In the genomic region with DNA sequence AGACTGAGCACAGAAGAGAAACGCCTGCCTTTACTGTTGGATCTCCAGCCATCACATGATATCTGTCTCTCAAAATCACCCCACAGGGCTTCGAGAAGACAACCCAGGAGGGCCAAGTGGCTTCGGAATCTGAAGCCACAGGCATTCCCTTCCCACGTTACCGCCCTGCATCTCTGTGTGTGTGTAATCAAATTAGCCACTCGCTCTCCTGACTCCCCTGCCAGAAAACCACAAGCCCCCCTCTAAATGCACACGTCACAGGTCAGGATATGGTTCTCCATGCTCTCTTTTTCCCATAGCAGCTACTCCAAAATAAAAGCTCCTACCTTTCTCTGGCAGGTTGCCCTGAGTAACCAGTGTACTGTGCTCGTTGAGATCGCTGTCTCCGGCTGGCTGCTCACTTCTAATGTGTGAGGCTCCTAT, we compare ENCODE assay signal across 8 mouse cellular contexts. TPM values are rescaled to one million over a fixed set of nuclear protein-coding genes. Genes with fewer than 3 reads are reported as not detected.
DNase-seq lines count a peak whose midpoint lies in the region; ATAC-seq and TF ChIP-seq lines count a peak whose summit lies in the region.

No protein-coding gene starts in this region.

- no peak for TF ChIP-seq CTCF in gastrocnemius, adult 2 months (IDR thresholded peaks at IDR 0.05)

- WGBS in midbrain, embryonic 16.5 days = 14% methylated on average over 10 of the region's 10 CpGs

- ATAC-seq in midbrain, embryonic 16.5 days = peak; percentile 95

- peak overlapping the region; percentile 31 for H3K4me3 ChIP-seq in midbrain, embryonic 16.5 days (ENCODE audit: low read depth, low read length)
- H3K4me3 ChIP-seq in gastrocnemius, adult 2 months = no peak overlapping the region

- H3K27me3 ChIP-seq in midbrain, embryonic 16.5 days (ENCODE audit: control insufficient read depth, insufficient read depth, low read depth, low read length) = no peaks in the 10 kb centered on the region

- no peaks in the 10 kb centered on the region for H3K9me3 ChIP-seq in midbrain, embryonic 16.5 days (replicated peaks; ENCODE audit: control insufficient read depth, low read length, poor library complexity, severe bottlenecking)

- H3K4me2 ChIP-seq in midbrain, embryonic 16.5 days (ENCODE audit: low read length) = peak overlapping the region; percentile 51

- H3K9ac ChIP-seq in midbrain, embryonic 16.5 days (ENCODE audit: low read depth, low read length) = peak overlapping the region; percentile 50

- intact Hi-C loops in gastrocnemius, adult 2 months (cut with DNase I) = no loop called here

- DNase-seq in layer of hippocampus, adult 9-11 months = peak; percentile 11
- DNase-seq in layer of hippocampus, postnatal 25 days (ENCODE audit: extremely low spot score in 1 of 2, low spot score in 1 of 2) = no peak
- DNase-seq in brain, embryonic 18.5 days (ENCODE audit: low read depth, low spot score) = peak; percentile 65
- peak; percentile 43 for DNase-seq in heart, postnatal 4 days
- DNase-seq in kidney, postnatal 4 days = peak; percentile 59 to 75
- DNase-seq in gastrocnemius, adult 2 months = no peak
- no peak for DNase-seq in c-Kit-positive CD71-positive TER-119-positive erythroid progenitor cells, embryonic 14.5 days (ENCODE audit: low spot score)

- peaks cover 10% of the 10 kb centered on the region for H3K4me1 ChIP-seq in midbrain, embryonic 16.5 days (ENCODE audit: control insufficient read depth, insufficient read depth, low read length)

- peak overlapping the region; percentile 68 for H3K27ac ChIP-seq in midbrain, embryonic 16.5 days (ENCODE audit: low read length)
- no peak overlapping the region for H3K27ac ChIP-seq in gastrocnemius, adult 2 months

- no peaks in the 10 kb centered on the region for H3K36me3 ChIP-seq in midbrain, embryonic 16.5 days (ENCODE audit: control insufficient read depth, insufficient read depth, low read length)

RNA-seq across cellular contexts. Expression of gene Gorasp2, which starts 32.0 kb away (rescaled TPM):
- total RNA-seq in layer of hippocampus, postnatal 25 days (2021) = 100 to 1,000 TPM; 108 to 113 TPM
- total RNA-seq in heart, postnatal 4 days (2021) = 100 to 1,000 TPM; 106 to 111 TPM
- polyA plus RNA-seq in midbrain, embryonic 16.5 days (2015; fragmentation: Nextera tagmentation; extraction: Ambion mirVana) = 142 and 145 TPM in 2 replicates
- 10 to 100 TPM; 77.9 to 78.6 TPM for total RNA-seq in gastrocnemius, adult 2 months (2021)

RNA-seq across cellular contexts. Expression of gene Gm26558, which starts 32.6 kb away (rescaled TPM):
- under 1 TPM; 0.42 to 0.59 TPM for total RNA-seq in layer of hippocampus, postnatal 25 days (2021)
- total RNA-seq in heart, postnatal 4 days (2021) = 1 to 10 TPM in 1 of 2 experiments, under 1 TPM in 1; 0.63 to 1.1 TPM
- 3.1 and 3.5 TPM in 2 replicates for polyA plus RNA-seq in midbrain, embryonic 16.5 days (2015; fragmentation: Nextera tagmentation; extraction: Ambion mirVana)
- total RNA-seq in gastrocnemius, adult 2 months (2021) = not detected

Comparison
In these comparisons a context has a peak if more than half of its experiments do, and no peak if none do; other contexts are left out.
1. DNase-seq: peak in layer of hippocampus, adult 9-11 months (single experiment), brain, embryonic 18.5 days (single experiment), heart, postnatal 4 days (single experiment) and kidney, postnatal 4 days (2 of 2); none in layer of hippocampus, postnatal 25 days (0 of 2), gastrocnemius, adult 2 months (single experiment) and c-Kit-positive CD71-positive TER-119-positive erythroid progenitor cells, embryonic 14.5 days (single experiment).